Mouse (Mus musculus): ENCODE measurements at regions not wholly inside any gene's neighbourhood (a gene's known extent, or its start where the extent isn't known, plus 50 kb on each side); places are given as distances from the start of the nearest gene placed in this dataset.

DNA sequence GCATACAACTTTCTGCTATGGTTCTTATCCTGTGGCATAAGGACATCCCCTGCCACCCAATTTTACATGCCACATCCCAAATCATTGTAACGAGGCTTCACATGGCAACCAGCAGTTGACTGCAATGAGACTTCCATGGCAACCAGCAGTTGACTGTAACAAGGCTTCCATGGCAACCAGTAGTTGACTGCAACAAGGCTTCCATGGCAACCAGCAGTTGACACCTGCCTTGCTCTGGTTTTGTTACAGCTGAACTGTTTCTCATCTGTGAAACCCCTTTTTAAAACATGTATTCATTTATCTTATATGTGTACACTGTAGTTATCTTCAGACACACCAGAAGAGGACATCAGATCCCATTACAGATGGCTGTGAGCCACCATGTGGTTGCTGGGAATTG lies 100.7 kb upstream of the Adgrf1 start:
- Histone ChIP-seq H3K4me2 (no peak overlapping the region), H3K4me1 (peaks cover 5% of the 10 kb centered on the region; the same call in 1 of the 2 replicates), H3K9ac (no peak overlapping the region), H3K4me3 (no peak overlapping the region), H3K27me3 (replicated peaks) (no peaks in the 10 kb centered on the region), H3K27ac (no peak overlapping the region), H3K36me3 (no peaks in the 10 kb centered on the region), H3K9me3 (replicated peaks) (no peaks in the 10 kb centered on the region)
- WGBS (ENCODE audit: insufficient replicate concordance): 66% methylated on average over 1 of the region's 1 CpGs
- ATAC-seq: no peak

DNA sequence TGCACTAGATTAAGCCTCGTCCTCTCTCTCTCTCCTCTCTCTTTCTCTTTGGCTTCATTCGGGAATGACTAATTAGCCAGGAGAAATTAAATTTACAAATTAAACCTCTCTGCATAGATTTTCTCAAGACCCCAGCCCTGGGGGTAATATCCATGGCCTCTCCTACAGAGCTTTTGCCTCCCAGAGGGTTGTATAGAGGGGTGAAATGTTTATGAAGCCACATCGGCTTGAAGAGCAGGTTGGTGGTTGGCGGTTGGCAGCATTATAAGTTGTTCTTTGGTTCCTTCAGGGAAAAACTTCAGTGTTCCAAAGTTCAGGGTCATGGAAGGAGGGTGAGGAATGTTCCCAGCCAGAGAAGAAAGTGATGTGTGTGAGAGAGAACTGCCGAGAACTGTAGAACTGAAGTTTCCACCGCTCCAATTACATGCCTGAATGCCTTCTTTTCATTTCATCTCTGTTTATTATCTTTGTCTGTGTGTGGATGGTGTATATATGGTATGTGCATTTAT lies 97.4 kb upstream of the Adgrf1 start:
- no peak overlapping the region for H3K4me2 ChIP-seq
- WGBS (ENCODE audit: insufficient replicate concordance): 73% methylated on average over 6 of the region's 6 CpGs
- no peaks in the 10 kb centered on the region for H3K36me3 ChIP-seq
- no peak overlapping the region for H3K4me3 ChIP-seq
- no peaks in the 10 kb centered on the region for H3K9me3 ChIP-seq (replicated peaks)
- H3K4me1 ChIP-seq: peaks cover 5% of the 10 kb centered on the region; the same call in 1 of the 2 replicates
- H3K27ac ChIP-seq: no peak overlapping the region
- H3K27me3 ChIP-seq (replicated peaks): no peaks in the 10 kb centered on the region
- no peak for ATAC-seq
- H3K9ac ChIP-seq: no peak overlapping the region

DNA sequence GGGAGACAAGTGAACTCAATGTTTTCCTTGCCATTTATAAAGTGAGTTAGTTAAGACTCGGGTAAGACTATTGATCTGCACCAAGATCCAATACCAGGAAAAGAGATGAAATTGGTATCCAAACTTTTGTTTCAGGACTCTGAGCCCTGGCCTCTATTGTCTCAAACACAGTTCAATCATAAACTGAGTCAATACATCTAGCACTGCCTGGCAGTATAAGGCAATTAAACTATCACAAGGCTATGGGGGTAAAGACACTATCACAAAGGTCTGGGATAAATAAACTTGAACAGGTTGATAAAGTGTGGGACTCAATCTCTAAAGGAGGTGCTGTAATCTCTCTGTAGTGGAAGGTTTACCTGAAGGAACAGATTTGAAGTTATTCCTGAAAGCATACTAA lies 95.3 kb upstream of the Adgrf1 start:
- H3K36me3 ChIP-seq: no peaks in the 10 kb centered on the region
- no peaks in the 10 kb centered on the region for H3K4me1 ChIP-seq
- 61% methylated on average over 1 of the region's 1 CpGs for WGBS (ENCODE audit: insufficient replicate concordance)
- no peak overlapping the region for H3K27ac ChIP-seq
- no peaks in the 10 kb centered on the region for H3K27me3 ChIP-seq (replicated peaks)
- ATAC-seq: no peak
- H3K4me3 ChIP-seq: no peak overlapping the region
- no peak overlapping the region for H3K9ac ChIP-seq
- no peak overlapping the region for H3K4me2 ChIP-seq
- no peaks in the 10 kb centered on the region for H3K9me3 ChIP-seq (replicated peaks)

GRCm38 (mm10) chr17:43177244-43177643 lies 92.9 kb upstream of the Adgrf1 start:
- no peaks in the 10 kb centered on the region for H3K9me3 ChIP-seq (replicated peaks)
- no peak overlapping the region for H3K27ac ChIP-seq
- ATAC-seq: no peak
- H3K36me3 ChIP-seq: no peaks in the 10 kb centered on the region
- no peak overlapping the region for H3K4me2 ChIP-seq
- H3K9ac ChIP-seq: no peak overlapping the region
- H3K4me3 ChIP-seq: no peak overlapping the region
- H3K27me3 ChIP-seq (replicated peaks): no peaks in the 10 kb centered on the region
- 24% methylated on average over 1 of the region's 1 CpGs for WGBS (ENCODE audit: insufficient replicate concordance)
- H3K4me1 ChIP-seq: no peaks in the 10 kb centered on the region

DNA sequence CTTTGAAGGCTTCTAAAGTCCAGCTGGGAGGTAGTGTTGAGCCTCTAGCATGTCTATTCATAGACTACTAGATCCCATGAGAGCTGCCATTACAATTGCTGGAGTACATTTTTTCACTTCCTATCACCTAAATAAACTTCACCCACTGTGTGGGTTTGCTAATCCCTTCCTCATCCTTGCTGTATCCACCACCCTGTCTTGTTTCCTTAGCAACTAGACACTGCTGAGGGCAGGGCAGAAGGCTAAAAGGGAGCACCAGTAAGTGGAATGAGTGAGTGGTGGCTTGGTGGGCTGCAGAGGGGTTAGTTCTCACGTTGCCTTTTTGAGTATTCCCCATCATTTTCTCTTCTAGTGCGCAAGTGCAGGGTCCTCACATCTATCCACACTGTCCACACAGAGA lies 80.1 kb upstream of the Adgrf1 start:
- no peak overlapping the region for H3K4me3 ChIP-seq
- ATAC-seq: no peak
- 57% methylated on average over 2 of the region's 2 CpGs for WGBS (ENCODE audit: insufficient replicate concordance)

GRCm38 (mm10) chr17:43190853-43191485 lies 79.2 kb upstream of the Adgrf1 start:
- no peaks in the 10 kb centered on the region for H3K4me1 ChIP-seq
- H3K36me3 ChIP-seq: no peaks in the 10 kb centered on the region
- H3K27me3 ChIP-seq (replicated peaks): no peaks in the 10 kb centered on the region
- no peak overlapping the region for H3K27ac ChIP-seq
- no peak overlapping the region for H3K4me3 ChIP-seq
- H3K9me3 ChIP-seq (replicated peaks): no peaks in the 10 kb centered on the region
- no peak for ATAC-seq
- H3K4me2 ChIP-seq: no peak overlapping the region
- H3K9ac ChIP-seq: no peak overlapping the region
- WGBS (ENCODE audit: insufficient replicate concordance): 53% methylated on average over 3 of the region's 3 CpGs

More for the DNA sequence above, 80.1 kb upstream of the Adgrf1 start:
- Histone ChIP-seq H3K36me3 (no peaks in the 10 kb centered on the region), H3K9ac (no peak overlapping the region), H3K4me2 (no peak overlapping the region), H3K27me3 (replicated peaks) (no peaks in the 10 kb centered on the region), H3K4me1 (no peaks in the 10 kb centered on the region), H3K27ac (no peak overlapping the region), H3K9me3 (replicated peaks) (no peaks in the 10 kb centered on the region)

DNA sequence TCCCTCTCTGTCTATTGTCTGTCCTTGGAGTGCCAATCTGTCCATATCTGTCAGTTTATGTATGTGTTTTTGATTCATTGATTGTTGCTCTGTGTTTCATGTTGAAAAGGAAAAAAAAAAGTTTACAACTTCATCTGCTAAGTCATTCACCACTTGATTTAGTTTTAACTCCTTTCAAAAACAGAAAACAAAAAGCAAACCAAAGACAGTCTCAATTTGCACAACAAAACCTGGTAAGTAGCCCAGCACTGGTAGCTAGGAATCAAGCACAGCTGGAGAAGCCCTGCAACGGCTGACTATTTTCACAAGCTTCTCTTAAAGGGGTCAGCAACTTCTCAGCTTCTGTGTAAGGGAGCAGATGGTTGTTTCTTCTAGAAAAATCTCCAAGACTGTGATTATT lies 72.9 kb upstream of the Adgrf1 start:
- no peaks in the 10 kb centered on the region for H3K27me3 ChIP-seq (replicated peaks)
- no peaks in the 10 kb centered on the region for H3K9me3 ChIP-seq (replicated peaks)
- no peak overlapping the region for H3K27ac ChIP-seq
- 46% methylated on average over 1 of the region's 1 CpGs for WGBS (ENCODE audit: insufficient replicate concordance)
- no peak for ATAC-seq
- no peaks in the 10 kb centered on the region for H3K36me3 ChIP-seq
- H3K4me3 ChIP-seq: no peak overlapping the region
- no peaks in the 10 kb centered on the region for H3K4me1 ChIP-seq
- H3K4me2 ChIP-seq: no peak overlapping the region
- H3K9ac ChIP-seq: no peak overlapping the region

- Histone ChIP-seq H3K27me3 (replicated peaks) (no peaks in the 10 kb centered on the region), H3K27ac (no peak overlapping the region), H3K4me2 (no peak overlapping the region), H3K4me1 (no peaks in the 10 kb centered on the region), H3K9ac (no peak overlapping the region), H3K9me3 (replicated peaks) (no peaks in the 10 kb centered on the region), H3K4me3 (no peak overlapping the region), H3K36me3 (no peaks in the 10 kb centered on the region)
- ATAC-seq: no peak
- WGBS (ENCODE audit: insufficient replicate concordance): 31% methylated on average over 2 of the region's 2 CpGs
These were observed 69.3 kb upstream of the Adgrf1 start for GRCm38 (mm10) chr17:43200832-43201231.

GRCm38 (mm10) chr17:43206701-43207470 lies 63.2 kb upstream of the Adgrf1 start:
- no peak overlapping the region for H3K4me2 ChIP-seq
- no peaks in the 10 kb centered on the region for H3K9me3 ChIP-seq (replicated peaks)
- no peaks in the 10 kb centered on the region for H3K27me3 ChIP-seq (replicated peaks)
- no peak for ATAC-seq
- no peak overlapping the region for H3K4me3 ChIP-seq
- H3K9ac ChIP-seq: no peak overlapping the region
- H3K36me3 ChIP-seq: no peaks in the 10 kb centered on the region
- H3K27ac ChIP-seq: no peak overlapping the region
- WGBS (ENCODE audit: insufficient replicate concordance): 74% methylated on average over 3 of the region's 3 CpGs
- no peaks in the 10 kb centered on the region for H3K4me1 ChIP-seq

- 71% methylated on average over 1 of the region's 1 CpGs for WGBS (ENCODE audit: insufficient replicate concordance)
- Histone ChIP-seq H3K9me3 (replicated peaks) (no peaks in the 10 kb centered on the region), H3K36me3 (no peaks in the 10 kb centered on the region), H3K4me2 (no peak overlapping the region), H3K9ac (no peak overlapping the region), H3K27me3 (replicated peaks) (no peaks in the 10 kb centered on the region), H3K4me1 (no peaks in the 10 kb centered on the region), H3K27ac (no peak overlapping the region), H3K4me3 (no peak overlapping the region)
- ATAC-seq: no peak
These were observed 60.4 kb upstream of the Adgrf1 start for GRCm38 (mm10) chr17:43209727-43210126.

DNA sequence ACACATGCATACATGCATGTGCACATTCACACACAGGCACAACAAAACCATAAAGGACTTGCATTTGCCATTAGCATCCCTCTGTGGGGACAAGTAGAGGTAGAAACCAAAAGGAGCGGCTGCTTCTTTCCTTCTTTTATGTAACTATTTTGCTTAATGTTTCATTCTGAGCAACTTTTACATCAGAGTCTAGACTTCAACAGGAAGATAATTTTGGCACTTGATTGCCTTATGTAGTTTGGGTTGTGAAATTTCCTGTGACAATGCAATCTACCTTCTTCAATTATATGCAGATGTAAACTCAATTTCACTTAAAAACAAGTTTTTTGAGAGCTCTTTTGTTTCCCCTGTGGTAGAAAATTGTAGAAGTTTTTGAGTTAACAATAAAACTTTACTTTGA lies 56.1 kb upstream of the Adgrf1 start:
- H3K9me3 ChIP-seq (replicated peaks): no peaks in the 10 kb centered on the region
- H3K27ac ChIP-seq: no peak overlapping the region
- no peak overlapping the region for H3K4me2 ChIP-seq
- no peak overlapping the region for H3K9ac ChIP-seq
- H3K4me3 ChIP-seq: no peak overlapping the region
- 78% methylated on average over 1 of the region's 1 CpGs for WGBS (ENCODE audit: insufficient replicate concordance)
- H3K4me1 ChIP-seq: no peaks in the 10 kb centered on the region
- no peaks in the 10 kb centered on the region for H3K36me3 ChIP-seq
- no peak for ATAC-seq
- H3K27me3 ChIP-seq (replicated peaks): no peaks in the 10 kb centered on the region

GRCm38 (mm10) chr17:43219636-43220035 lies 50.5 kb upstream of the Adgrf1 start:
- H3K27me3 ChIP-seq (replicated peaks): no peaks in the 10 kb centered on the region
- no peak for ATAC-seq
- H3K9ac ChIP-seq: no peak overlapping the region
- H3K4me2 ChIP-seq: no peak overlapping the region
- no peaks in the 10 kb centered on the region for H3K36me3 ChIP-seq
- no peaks in the 10 kb centered on the region for H3K4me1 ChIP-seq
- no peak overlapping the region for H3K4me3 ChIP-seq
- no peak overlapping the region for H3K27ac ChIP-seq
- no peaks in the 10 kb centered on the region for H3K9me3 ChIP-seq (replicated peaks)
- WGBS (ENCODE audit: insufficient replicate concordance): 61% methylated on average over 4 of the region's 4 CpGs

Data from liver, embryonic 12.5 days (tissue).